Mouse (Mus musculus): ENCODE measurements at regions not wholly inside any gene's neighbourhood (a gene's known extent, or its start where the extent isn't known, plus 50 kb on each side); places are given as distances from the start of the nearest gene placed in this dataset.
A peak's percentile ranks its signal among the peaks of the same experiment; 100 is the strongest.

DNA sequence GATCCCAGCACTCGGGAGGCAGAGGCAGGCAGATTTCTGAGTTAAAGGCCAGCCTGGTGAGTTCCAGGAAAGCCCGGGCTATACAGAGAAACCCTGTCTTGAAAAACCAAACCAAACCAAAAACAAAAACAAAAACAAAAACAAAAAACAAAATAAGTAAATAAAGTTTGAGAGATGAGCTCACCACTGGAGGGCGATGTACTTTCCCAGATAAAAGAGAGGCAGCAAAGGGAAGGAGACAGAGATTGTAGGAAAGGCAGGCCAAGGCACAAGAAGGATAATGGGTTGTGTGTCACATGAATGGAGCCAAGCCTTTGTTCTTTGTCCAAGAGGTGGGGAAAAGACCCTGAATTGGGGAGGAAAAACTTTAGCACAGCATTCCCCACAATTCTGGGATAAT, 67.6 kb upstream of the Tmem92 start:
- DNase-seq (ENCODE audit: extremely low spot score in 1 of 2, low spot score in 2 of 2): no peak
- Histone ChIP-seq H3K27ac (no peak overlapping the region), H3K4me3 (no peak overlapping the region)
- peak; percentile 2; the same call in 1 of the 2 replicates for TF ChIP-seq CTCF (IDR thresholded peaks at IDR 0.05)
- intact Hi-C loops (cut with DNase I): no loop called here

- TF ChIP-seq CTCF (IDR thresholded peaks at IDR 0.05): peak; percentile 2
- intact Hi-C loops (cut with DNase I): no loop called here
Measured at GRCm38 (mm10) chr11:94839133-94839532, 56.6 kb upstream of the Tmem92 start.

GRCm38 (mm10) chr11:94838140-94838539, 55.6 kb upstream of the Tmem92 start:
- intact Hi-C loops (cut with DNase I): no loop called here
- peak; percentile 45 for TF ChIP-seq CTCF (IDR thresholded peaks at IDR 0.05)
- no peak overlapping the region for H3K4me3 ChIP-seq

More at GRCm38 (mm10) chr11:94839133-94839532, 56.6 kb upstream of the Tmem92 start:
- DNase-seq (ENCODE audit: extremely low spot score in 1 of 2, low spot score in 2 of 2): no peak
- no peak overlapping the region for H3K27ac ChIP-seq
- no peak overlapping the region for H3K4me3 ChIP-seq

GRCm38 (mm10) chr11:94836347-94836746, 53.8 kb upstream of the Tmem92 start:
- no peak for DNase-seq (ENCODE audit: extremely low spot score in 1 of 2, low spot score in 2 of 2)
- intact Hi-C loops (cut with DNase I): no loop called here
- no peak overlapping the region for H3K4me3 ChIP-seq
- no peak for TF ChIP-seq CTCF (IDR thresholded peaks at IDR 0.05)
- no peak overlapping the region for H3K27ac ChIP-seq

More at GRCm38 (mm10) chr11:94838140-94838539, 55.6 kb upstream of the Tmem92 start:
- no peak overlapping the region for H3K27ac ChIP-seq
- no peak for DNase-seq (ENCODE audit: extremely low spot score in 1 of 2, low spot score in 2 of 2)

GRCm38 (mm10) chr11:94832246-94832985, 49.9 kb upstream of the Tmem92 start:
- peak; percentile 82 for TF ChIP-seq CTCF (IDR thresholded peaks at IDR 0.05)
- Histone ChIP-seq H3K4me3 (no peak overlapping the region), H3K27ac (no peak overlapping the region)
- intact Hi-C loops (cut with DNase I): loop anchor here (1.0 kb wide), 1 partner anchor 105 kb away; no protein-coding TSS in a partner anchor
- peak; percentile 36 to 63 for DNase-seq (ENCODE audit: extremely low spot score in 1 of 2, low spot score in 2 of 2)

All from left cerebral cortex, adult 2 months (tissue).